Mouse (Mus musculus) embryonic fibroblast, embryonic 13.5 days (primary cell): ENCODE measurements at regions not wholly inside any gene's neighbourhood (a gene's known extent, or its start where the extent isn't known, plus 50 kb on each side); places are given as distances from the start of the nearest gene placed in this dataset.

Experiments used
- H3K27ac ChIP-seq: 2 replicates; pipeline ENCODE4 v1.5.1; 2012; ENCODE audit warnings: low read length, control low read depth, inconsistent platforms; ENCODE audit not compliant: insufficient read depth
- H3K4me1 ChIP-seq: 2 replicates; pipeline ENCODE4 v1.6.1; 2011; ENCODE audit warnings: low read length; ENCODE audit not compliant: control insufficient read depth, insufficient read depth
- H3K4me3 ChIP-seq: 2 replicates; pipeline ENCODE4 v1.5.1; 2011; ENCODE audit warnings: mild to moderate bottlenecking, control low read depth, low read length; ENCODE audit not compliant: insufficient read depth
- CTCF ChIP-seq: IDR thresholded peaks from 2 replicates; pipeline ENCODE4 v1.5.1; 2011; ENCODE audit warnings: mild to moderate bottlenecking, control low read depth, low read length, moderate library complexity, borderline replicate concordance; ENCODE audit not compliant: insufficient read depth
- POLR2A ChIP-seq: IDR thresholded peaks from 2 replicates; pipeline ENCODE4 v1.6.1; 2011; ENCODE audit warnings: low read depth, mild to moderate bottlenecking, control low read depth, low read length, moderate library complexity

DNA sequence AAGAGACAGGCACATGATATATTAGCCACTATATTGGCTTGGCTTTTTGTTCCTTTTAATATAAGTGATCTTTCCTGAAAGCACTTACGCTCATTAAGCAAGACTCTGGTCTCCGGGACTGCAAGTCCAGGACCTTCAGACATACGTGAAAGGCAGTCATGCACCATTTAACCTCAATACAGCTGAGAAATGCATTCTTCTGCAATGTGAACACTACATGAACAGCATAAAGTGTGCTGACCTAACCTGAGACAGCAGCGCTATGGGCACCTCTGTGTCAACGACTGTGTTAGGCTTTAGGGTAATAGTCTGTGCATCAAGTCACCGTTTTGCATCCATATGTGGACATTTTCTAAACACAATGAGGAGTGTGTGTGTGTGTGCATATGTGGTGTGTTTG is 137.3 kb downstream of the Gm11146 start:
- TF ChIP-seq POLR2A (no peak), CTCF (no peak)
- no peak overlapping the region for H3K4me3 ChIP-seq
- no peak overlapping the region for H3K27ac ChIP-seq
- no peaks in the 10 kb centered on the region for H3K4me1 ChIP-seq

DNA sequence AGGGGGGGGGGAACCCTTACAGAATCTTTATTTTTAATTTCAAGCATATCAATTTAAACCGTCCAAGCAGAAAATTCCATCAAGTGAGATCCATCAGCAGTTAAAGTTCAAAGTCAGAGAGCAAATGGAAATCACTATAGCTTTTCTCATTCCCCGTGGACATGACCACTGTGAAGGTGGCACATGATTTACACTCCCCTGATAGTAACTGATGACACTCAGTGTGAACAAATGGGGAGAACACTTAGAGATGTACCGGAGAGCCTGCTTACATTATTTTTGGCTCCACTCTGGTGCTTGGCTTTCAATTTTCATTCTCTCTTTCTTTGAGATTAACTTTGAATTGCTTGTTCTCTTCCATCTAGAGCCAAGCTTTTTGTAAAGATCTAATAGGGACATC is 140.0 kb downstream of the Gm11146 start:
- no peak overlapping the region for H3K27ac ChIP-seq
- no peaks in the 10 kb centered on the region for H3K4me1 ChIP-seq
- no peak for TF ChIP-seq CTCF
- TF ChIP-seq POLR2A, result no peak
- no peak overlapping the region for H3K4me3 ChIP-seq

- TF ChIP-seq CTCF, result no peak
- no peak for TF ChIP-seq POLR2A
- Histone ChIP-seq H3K4me3 (no peak overlapping the region), H3K4me1 (no peaks in the 10 kb centered on the region), H3K27ac (no peak overlapping the region)
These were observed 140.4 kb downstream of the Gm11146 start for GRCm38 (mm10) chr16:77461459-77461858.

DNA sequence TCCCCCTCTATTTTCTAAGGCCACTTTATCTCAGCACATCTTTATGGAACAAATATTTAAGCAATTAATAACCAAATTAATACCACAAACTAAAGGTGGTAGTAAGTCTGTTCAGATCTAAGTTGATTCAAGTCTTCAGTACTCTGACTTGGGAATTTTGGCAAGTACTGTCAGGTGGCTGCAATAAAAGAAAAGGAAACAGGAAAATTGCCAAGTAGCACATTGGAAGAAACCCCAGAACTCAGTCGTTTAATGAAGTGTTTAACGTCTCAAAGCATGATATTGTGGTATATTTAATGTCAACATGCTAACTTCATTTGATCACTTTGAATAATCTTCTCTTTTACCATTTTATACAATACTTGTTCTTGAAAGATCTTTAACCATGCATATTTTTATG is 142.2 kb downstream of the Gm11146 start:
- TF ChIP-seq POLR2A (no peak), CTCF (no peak)
- Histone ChIP-seq H3K4me1 (no peaks in the 10 kb centered on the region), H3K4me3 (no peak overlapping the region), H3K27ac (no peak overlapping the region)

DNA sequence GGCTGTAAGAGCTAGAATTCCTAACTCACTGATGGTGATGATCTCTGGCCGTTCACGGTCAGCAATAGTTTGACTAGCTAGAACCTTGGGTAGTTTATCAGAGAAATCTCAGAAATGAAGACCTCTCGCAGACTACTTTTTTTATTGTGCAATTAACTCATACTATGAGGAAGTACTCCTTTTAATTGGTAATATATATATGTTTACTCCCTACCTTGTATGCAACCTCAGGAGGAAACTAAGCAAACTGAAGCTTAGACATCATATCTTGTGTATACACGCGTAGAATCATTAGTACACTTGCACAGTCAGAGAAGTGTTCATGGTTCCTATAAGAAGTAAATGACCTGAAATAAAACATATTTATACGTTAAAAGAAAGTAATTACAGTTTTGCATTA is 157.2 kb downstream of the Gm11146 start:
- TF ChIP-seq POLR2A (no peak), CTCF (no peak)
- Histone ChIP-seq H3K4me1 (no peaks in the 10 kb centered on the region), H3K4me3 (no peak overlapping the region), H3K27ac (no peak overlapping the region)

DNA sequence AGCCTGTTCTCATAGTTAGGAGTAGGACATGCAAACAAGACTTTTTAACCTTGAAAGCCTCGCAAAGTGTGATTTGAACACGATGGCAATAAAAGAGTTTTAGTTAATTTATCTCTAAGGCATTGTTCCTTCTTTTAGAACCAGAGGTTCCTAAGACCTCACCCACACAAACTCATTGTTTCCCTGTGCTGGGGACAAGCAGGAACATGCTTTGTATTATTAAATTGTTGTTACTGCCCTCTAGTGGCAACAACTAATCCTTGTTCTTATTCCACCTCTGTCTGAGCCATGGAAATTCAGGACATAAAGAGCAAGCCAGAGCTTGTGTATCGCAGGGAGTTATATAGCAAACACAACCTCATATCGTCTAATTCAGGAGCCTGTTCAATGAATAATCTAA is 157.9 kb downstream of the Gm11146 start:
- no peak for TF ChIP-seq POLR2A
- no peak for TF ChIP-seq CTCF
- no peak overlapping the region for H3K27ac ChIP-seq
- H3K4me1 ChIP-seq, result no peaks in the 10 kb centered on the region
- H3K4me3 ChIP-seq, result no peak overlapping the region

GRCm38 (mm10) chr16:77443318-77443717 is 158.6 kb downstream of the Gm11146 start:
- Histone ChIP-seq H3K4me1 (no peaks in the 10 kb centered on the region), H3K27ac (no peak overlapping the region), H3K4me3 (no peak overlapping the region)
- TF ChIP-seq POLR2A (no peak), CTCF (no peak)

GRCm38 (mm10) chr16:77442866-77443265 is 159.0 kb downstream of the Gm11146 start:
- no peaks in the 10 kb centered on the region for H3K4me1 ChIP-seq
- H3K27ac ChIP-seq, result no peak overlapping the region
- H3K4me3 ChIP-seq, result no peak overlapping the region
- TF ChIP-seq CTCF (no peak), POLR2A (no peak)

DNA sequence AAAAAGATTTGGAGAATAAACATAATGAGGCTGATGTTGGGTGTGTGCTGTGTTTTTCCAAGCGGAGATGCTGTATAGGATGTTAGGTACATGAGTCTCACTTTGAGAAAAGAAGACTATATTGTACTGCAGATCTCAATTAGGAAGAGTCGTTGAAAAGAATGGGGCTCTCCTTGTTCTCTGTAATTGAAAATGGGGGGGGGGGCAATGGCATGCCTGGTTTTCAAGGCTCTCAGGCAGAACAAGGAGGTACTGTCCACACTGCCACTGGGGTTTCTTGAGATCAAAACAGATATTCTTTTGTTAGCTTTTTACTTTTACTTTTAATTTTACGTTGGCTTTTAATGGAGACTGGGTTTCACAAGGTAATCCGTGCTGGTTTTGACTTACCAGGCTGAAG is 170.5 kb downstream of the Gm11146 start:
- H3K4me3 ChIP-seq, result no peak overlapping the region
- no peak for TF ChIP-seq CTCF
- TF ChIP-seq POLR2A, result no peak
- H3K4me1 ChIP-seq, result no peaks in the 10 kb centered on the region
- H3K27ac ChIP-seq, result no peak overlapping the region

DNA sequence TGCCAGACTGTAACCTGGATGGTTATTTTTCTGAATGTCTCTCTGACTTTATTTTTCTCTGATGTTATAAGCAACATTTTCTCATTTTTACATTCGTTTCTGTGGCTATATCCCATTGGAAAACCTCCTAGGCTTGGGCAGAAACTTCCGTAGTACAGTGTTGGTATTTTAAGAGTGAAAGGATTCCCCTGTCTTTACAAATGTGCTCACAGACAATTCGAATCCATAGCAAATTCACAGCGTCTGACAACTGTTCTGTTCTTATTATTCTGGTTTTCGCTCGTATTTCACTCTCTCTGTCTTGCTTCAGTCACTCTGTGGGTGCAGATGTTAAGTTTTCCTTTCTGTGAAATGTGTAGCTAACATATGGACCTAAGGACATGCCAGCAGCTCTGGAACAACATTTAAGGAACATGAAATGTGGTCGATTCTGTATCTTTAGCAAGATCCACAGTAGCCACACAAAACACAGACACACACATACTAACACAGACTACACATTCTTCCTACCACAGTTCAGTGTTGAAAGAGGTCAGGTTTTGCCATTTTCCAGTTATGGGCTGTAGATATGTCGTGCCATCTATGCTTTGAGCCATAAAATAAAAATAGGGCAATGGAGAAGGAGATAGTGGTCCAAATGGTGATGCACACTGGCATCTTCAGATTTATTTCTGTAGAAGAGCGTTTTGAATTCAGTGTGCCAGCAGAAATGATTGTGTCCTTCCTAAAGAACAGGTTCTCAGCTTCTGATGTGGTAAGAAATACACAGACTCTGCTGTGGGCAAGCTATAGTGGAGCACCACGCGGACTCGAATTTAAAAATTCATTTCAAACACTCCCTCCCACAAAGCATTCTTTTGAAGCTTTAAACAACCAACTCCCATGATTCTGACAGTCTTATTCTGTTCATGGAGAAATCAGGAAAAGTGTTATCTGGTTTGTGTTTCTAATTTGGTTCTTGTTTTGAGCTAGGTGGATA is 179.2 kb downstream of the Gm11146 start:
- peak overlapping the region; percentile 17; the same call in 1 of the 2 replicates for H3K27ac ChIP-seq
- H3K4me1 ChIP-seq, result peaks cover 7% of the 10 kb centered on the region
- TF ChIP-seq POLR2A (no peak), CTCF (no peak)
- H3K4me3 ChIP-seq, result no peak overlapping the region
